Mouse (Mus musculus) adrenal gland, postnatal 14 days (tissue): ENCODE results near the gene Gsk3b. TPM values are rescaled to one million over a fixed set of nuclear protein-coding genes. Genes with fewer than 3 reads are reported as not detected.

Experiments used
- DNase-seq: peaks from one replicate; pipeline ENCODE4 v3.0.0; 2021; ENCODE audit warnings: mixed read lengths
- long read RNA-seq, 2 experiments: library from polyadenylated mRNA; stranded (forward); transcript quantifications; one replicate each; pipeline ENCODE4 v2.0.0; 2021
- total RNA-seq: library from RNA; stranded (reverse); gene quantifications from 2 replicates; pipeline ENCODE4 v1.2.3, GENCODE M21; 2021

Gene Gsk3b
- 62.3 and 64.9 TPM in 2 replicates for total RNA-seq
- long read RNA-seq, experiment 1, full-length matches to known transcripts: 7 of 13 reads
- long read RNA-seq, experiment 1, partial matches to known transcripts: 4 of 13 reads
- long read RNA-seq, experiment 1, other reads (novel, unspliced or antisense): 2 of 13 reads
- long read RNA-seq, experiment 2, full-length matches to known transcripts: 1 of 7 reads
- long read RNA-seq, experiment 2, partial matches to known transcripts: 3 of 7 reads
- long read RNA-seq, experiment 2, other reads (novel, unspliced or antisense): 3 of 7 reads

- peak; percentile 99 for DNase-seq
Observed at GRCm38 (mm10) chr16:38088629-38089446, at the start of gene Gsk3b. Gene Gsk3b, plus strand, starts transcription at chr16:38089001.

- no peak for DNase-seq
Observed at GRCm38 (mm10) chr16:38042160-38042559, 46.6 kb upstream of the Gsk3b start.

GRCm38 (mm10) chr16:38044551-38044950 is 44.2 kb upstream of the Gsk3b start:
- DNase-seq: no peak

GRCm38 (mm10) chr16:38047781-38048558 is 40.8 kb upstream of the Gsk3b start:
- no peak for DNase-seq

- DNase-seq: no peak
Observed at GRCm38 (mm10) chr16:38057898-38058297, 30.9 kb upstream of the Gsk3b start.

GRCm38 (mm10) chr16:38058836-38059235 is 30.0 kb upstream of the Gsk3b start:
- no peak for DNase-seq

GRCm38 (mm10) chr16:38059631-38060030 is 29.2 kb upstream of the Gsk3b start:
- DNase-seq: no peak

GRCm38 (mm10) chr16:38073859-38074631 is 14.8 kb upstream of the Gsk3b start:
- DNase-seq: peak; percentile 37

- DNase-seq: no peak
Observed at GRCm38 (mm10) chr16:38080201-38080600, 8.6 kb upstream of the Gsk3b start.

GRCm38 (mm10) chr16:38087231-38087630 is 1.6 kb upstream of the Gsk3b start:
- DNase-seq: no peak

- no peak for DNase-seq
Observed at GRCm38 (mm10) chr16:38087645-38088125, 1.1 kb upstream of the Gsk3b start.

GRCm38 (mm10) chr16:38088126-38088628 is 624 bp upstream of the Gsk3b start:
- no peak for DNase-seq

GRCm38 (mm10) chr16:38089447-38090170 is 808 bp downstream of the Gsk3b start:
- no peak for DNase-seq

- DNase-seq: peak; percentile 31
Observed at GRCm38 (mm10) chr16:38090341-38091005, 1.7 kb downstream of the Gsk3b start.

- no peak for DNase-seq
Observed at GRCm38 (mm10) chr16:38091041-38091440, 2.2 kb downstream of the Gsk3b start.

- no peak for DNase-seq
Observed at GRCm38 (mm10) chr16:38091706-38092105, 2.9 kb downstream of the Gsk3b start.

- no peak for DNase-seq
Observed at GRCm38 (mm10) chr16:38092598-38092997, 3.8 kb downstream of the Gsk3b start.

- no peak for DNase-seq
Observed at GRCm38 (mm10) chr16:38095181-38095851, 6.5 kb downstream of the Gsk3b start.

GRCm38 (mm10) chr16:38097521-38097920 is 8.7 kb downstream of the Gsk3b start:
- DNase-seq: no peak

- no peak for DNase-seq
Observed at GRCm38 (mm10) chr16:38099325-38099724, 10.5 kb downstream of the Gsk3b start.
